Mouse (Mus musculus) hindbrain, postnatal 0 days (tissue): ENCODE data around the gene Plekhg4. TPM values are rescaled to one million over a fixed set of nuclear protein-coding genes. Genes with fewer than 3 reads are reported as not detected.

Source experiments
- ATAC-seq: fragments of 200-750 bp; cut with Nextera tagmentation; 2 replicates; pipeline ENCODE4 v1.8.0; 2017; ENCODE audit warnings: mild to moderate bottlenecking, moderate TSS enrichment, moderate library complexity
- DNase-seq: peaks from one replicate; pipeline ENCODE4 v3.0.0-alpha.2; 2015; ENCODE audit warnings: low spot score
- H3K27ac ChIP-seq: fragments of 300-500 bp; sonication (generic); 2 replicates; pipeline ENCODE4 v1.5.1; 2014; ENCODE audit warnings: mild to moderate bottlenecking
- H3K27me3 ChIP-seq: fragments of 300-500 bp; sonication (generic); 2 replicates; pipeline ENCODE4 v1.6.1; 2014; ENCODE audit warnings: low read length, mixed read lengths; ENCODE audit not compliant: insufficient read depth
- H3K36me3 ChIP-seq: fragments of 300-500 bp; sonication (generic); 2 replicates; pipeline ENCODE4 v1.6.1; 2014; ENCODE audit warnings: low read length, mixed read lengths; ENCODE audit not compliant: insufficient read depth
- H3K4me1 ChIP-seq: fragments of 300-500 bp; sonication (generic); 2 replicates; pipeline ENCODE4 v1.6.1; 2014; ENCODE audit warnings: antibody characterized with exemption, low read length, mixed read lengths; ENCODE audit not compliant: insufficient read depth
- H3K4me2 ChIP-seq: fragments of 300-500 bp; sonication (generic); 2 replicates; pipeline ENCODE4 v1.6.1; 2014; ENCODE audit warnings: low read depth, mild to moderate bottlenecking, low read length, moderate library complexity, mixed read lengths
- H3K4me3 ChIP-seq: fragments of 300-500 bp; sonication (generic); 2 replicates; pipeline ENCODE4 v1.5.1; 2014; ENCODE audit warnings: low read length
- H3K9ac ChIP-seq: fragments of 300-500 bp; sonication (generic); replicated peaks from 2 replicates; pipeline ENCODE4 v1.6.1; 2014; ENCODE audit warnings: mild to moderate bottlenecking, low read length, moderate library complexity, mixed read lengths
- H3K9me3 ChIP-seq: fragments of 300-500 bp; sonication (generic); 2 replicates; pipeline ENCODE4 v1.6.1; 2016; ENCODE audit warnings: low read length, mixed read lengths
- CTCF ChIP-seq: IDR thresholded peaks from 2 replicates; pipeline ENCODE4 v1.5.1; 2016; ENCODE audit warnings: antibody characterized with exemption, control low read depth, low read depth
- WGBS: fragments of 180-500 bp; shearing (Covaris S2); extraction: QIAGEN DNeasy Blood & Tissue Kit; methylation state at CpG from one replicate; pipeline ENCODE4 v1.1.7; 2014; 5-methylcytosine and 5-hydroxymethylcytosine counted together
- polyA plus RNA-seq: library from polyadenylated mRNA; unstranded; fragments of >200 nt; fragmentation: Nextera tagmentation; extraction: Ambion mirVana; gene quantifications from 2 replicates; pipeline ENCODE4 v1.2.1, GENCODE M21; 2015
- total RNA-seq: library from RNA; depleted of rRNA; stranded (reverse); fragments of >200 nt; gene quantifications from 2 replicates; pipeline ENCODE4 v1.2.3, GENCODE M21; 2014

Plekhg4 gene
- total and polyA plus RNA-seq, 2 experiments from 2014 or later = 1.3 to 7.3 TPM

DNA sequence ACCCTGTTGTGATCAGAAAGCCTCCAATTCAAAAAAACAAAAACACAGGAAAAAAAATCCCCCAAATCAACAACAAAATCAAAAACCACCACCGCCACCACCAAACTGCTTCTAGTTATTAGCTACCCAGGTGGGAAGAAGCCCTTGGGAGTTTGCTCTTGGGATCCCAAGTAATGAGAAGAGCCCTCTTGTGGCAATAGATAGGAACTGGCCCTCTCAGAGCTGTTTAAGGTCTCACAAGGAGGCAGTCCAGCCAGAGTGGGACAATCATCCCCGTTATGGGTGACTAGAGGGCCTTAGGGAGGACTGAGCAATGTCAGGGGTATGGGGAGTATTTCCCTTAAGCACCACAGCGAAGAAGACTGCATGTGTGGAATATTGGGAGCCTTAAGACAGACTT, 24.7 kb downstream of the Plekhg4 start:
- Histone ChIP-seq H3K4me1 (no peaks in the 10 kb centered on the region), H3K9ac (no peak overlapping the region), H3K4me3 (no peak overlapping the region), H3K36me3 (no peaks in the 10 kb centered on the region), H3K27me3 (no peaks in the 10 kb centered on the region), H3K9me3 (no peaks in the 10 kb centered on the region), H3K27ac (no peak overlapping the region), H3K4me2 (no peak overlapping the region)
- peak; percentile 69 for TF ChIP-seq CTCF
- 38% methylated on average over 3 of the region's 3 CpGs for WGBS
- DNase-seq (peak; percentile 81), ATAC-seq (no peak)

- Histone ChIP-seq H3K27me3 (no peaks in the 10 kb centered on the region), H3K4me3 (no peak overlapping the region), H3K4me1 (no peaks in the 10 kb centered on the region), H3K36me3 (no peaks in the 10 kb centered on the region), H3K4me2 (no peak overlapping the region), H3K9me3 (no peaks in the 10 kb centered on the region), H3K27ac (no peak overlapping the region), H3K9ac (no peak overlapping the region)
- WGBS = 84% methylated on average over 5 of the region's 5 CpGs
- no peak for DNase-seq
- no peak for ATAC-seq
- TF ChIP-seq CTCF = no peak
Observed at GRCm38 (mm10) chr8:105400016-105400415, 26.9 kb downstream of the Plekhg4 start.

DNA sequence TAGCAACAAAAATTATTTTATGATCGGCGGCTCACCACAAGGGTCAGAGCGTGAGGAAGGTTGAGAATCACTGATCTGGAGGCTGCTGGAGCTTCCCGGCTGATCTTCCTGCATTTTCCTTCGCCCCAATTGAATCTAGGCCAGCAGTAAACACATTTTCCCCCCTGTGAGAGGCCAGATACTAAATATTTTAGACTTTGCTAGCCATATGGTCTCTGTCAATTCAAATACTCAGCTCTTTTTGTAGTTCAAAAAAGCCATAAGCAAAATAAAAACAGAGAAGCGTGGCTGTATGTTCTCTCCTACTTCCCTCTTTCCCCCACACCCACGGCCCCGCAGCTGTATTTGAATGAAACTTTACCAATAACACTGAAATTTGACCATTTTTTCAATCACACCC, 30.4 kb downstream of the Plekhg4 start:
- Histone ChIP-seq H3K4me1 (no peaks in the 10 kb centered on the region), H3K4me3 (no peak overlapping the region), H3K36me3 (no peaks in the 10 kb centered on the region), H3K9me3 (no peaks in the 10 kb centered on the region), H3K4me2 (no peak overlapping the region), H3K9ac (no peak overlapping the region), H3K27ac (no peak overlapping the region), H3K27me3 (no peaks in the 10 kb centered on the region)
- 86% methylated on average over 8 of the region's 8 CpGs for WGBS
- TF ChIP-seq CTCF = no peak
- no peak for ATAC-seq
- DNase-seq = no peak

DNA sequence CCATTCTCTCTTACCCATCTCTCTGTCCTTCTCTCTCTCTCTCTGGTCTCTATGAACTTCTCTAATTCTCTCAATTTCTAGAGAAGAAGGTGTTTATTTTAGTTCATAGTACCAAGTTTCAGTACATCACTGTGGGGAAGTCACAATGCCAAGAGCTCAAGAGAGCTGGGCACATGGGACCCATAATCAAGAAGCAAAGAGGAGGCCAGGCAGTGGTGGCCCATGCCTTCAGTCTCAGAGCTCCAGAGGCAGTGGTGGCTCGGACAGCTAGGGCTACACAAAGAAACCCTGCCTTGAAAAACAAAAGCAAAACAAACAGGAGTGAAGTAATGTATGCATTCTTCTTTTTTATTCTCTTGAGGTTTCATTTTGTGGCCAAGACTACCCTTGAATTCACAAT, 31.4 kb downstream of the Plekhg4 start:
- Histone ChIP-seq H3K9ac (no peak overlapping the region), H3K36me3 (no peaks in the 10 kb centered on the region), H3K9me3 (no peaks in the 10 kb centered on the region), H3K4me2 (no peak overlapping the region), H3K4me3 (no peak overlapping the region), H3K27ac (no peak overlapping the region), H3K4me1 (no peaks in the 10 kb centered on the region), H3K27me3 (no peaks in the 10 kb centered on the region)
- 43% methylated on average over 1 of the region's 1 CpGs for whole genome bisulfite sequencing
- DNase-seq (no peak), ATAC-seq (no peak)
- no peak for TF ChIP-seq CTCF

GRCm38 (mm10) chr8:105406416-105406815, 33.3 kb downstream of the Plekhg4 start:
- H3K4me3 ChIP-seq = no peak overlapping the region
- no peaks in the 10 kb centered on the region for H3K27me3 ChIP-seq
- H3K9me3 ChIP-seq = no peaks in the 10 kb centered on the region
- 65% methylated on average over 10 of the region's 10 CpGs for WGBS
- DNase-seq (no peak), ATAC-seq (no peak)
- H3K27ac ChIP-seq = no peak overlapping the region
- no peak overlapping the region for H3K9ac ChIP-seq
- TF ChIP-seq CTCF = no peak
- H3K36me3 ChIP-seq = no peaks in the 10 kb centered on the region
- no peak overlapping the region for H3K4me2 ChIP-seq
- H3K4me1 ChIP-seq = no peaks in the 10 kb centered on the region

- no peak overlapping the region for H3K9ac ChIP-seq
- H3K4me1 ChIP-seq = peaks cover under 1% of the 10 kb centered on the region
- ATAC-seq (no peak), DNase-seq (no peak)
- H3K27ac ChIP-seq = no peak overlapping the region
- H3K9me3 ChIP-seq = no peaks in the 10 kb centered on the region
- H3K4me3 ChIP-seq = no peak overlapping the region
- no peaks in the 10 kb centered on the region for H3K36me3 ChIP-seq
- H3K4me2 ChIP-seq = no peak overlapping the region
- no peaks in the 10 kb centered on the region for H3K27me3 ChIP-seq
- 67% methylated on average over 7 of the region's 7 CpGs for WGBS
- TF ChIP-seq CTCF = no peak
Observed at GRCm38 (mm10) chr8:105408331-105408730, 35.3 kb downstream of the Plekhg4 start.

DNA sequence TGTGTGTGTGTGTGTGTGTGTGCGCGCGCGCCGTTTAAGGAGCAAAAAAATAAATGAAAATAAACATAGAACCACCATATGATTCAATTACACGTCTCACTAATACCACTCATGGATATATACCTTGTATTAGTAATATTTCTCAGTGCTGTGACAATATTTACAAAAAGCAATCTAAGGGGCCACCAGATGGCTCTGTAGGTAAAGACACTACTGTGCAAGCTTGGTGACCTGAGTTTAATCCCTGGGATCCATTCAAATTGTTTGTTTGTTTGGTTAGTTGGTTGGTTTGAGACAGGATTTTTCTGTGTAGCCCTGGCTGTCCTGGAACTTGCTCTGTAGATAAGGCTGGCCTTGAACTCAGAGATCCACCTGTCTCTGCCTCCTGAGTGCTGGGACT, 36.9 kb downstream of the Plekhg4 start:
- H3K4me3 ChIP-seq = no peak overlapping the region
- H3K4me1 ChIP-seq = peaks cover 6% of the 10 kb centered on the region
- no peaks in the 10 kb centered on the region for H3K36me3 ChIP-seq
- no peak overlapping the region for H3K9ac ChIP-seq
- WGBS = 95% methylated on average over 6 of the region's 6 CpGs
- no peak overlapping the region for H3K4me2 ChIP-seq
- peaks cover 3% of the 10 kb centered on the region; the same call in 1 of the 2 replicates for H3K27me3 ChIP-seq
- H3K9me3 ChIP-seq = no peaks in the 10 kb centered on the region
- no peak for ATAC-seq
- peak; percentile 18; the same call in 1 of the 2 replicates for TF ChIP-seq CTCF
- no peak for DNase-seq
- no peak overlapping the region for H3K27ac ChIP-seq
